Mouse (Mus musculus) brain, embryonic 14.5 days (tissue): ENCODE measurements around the gene Nol3. TPM values are rescaled to one million over a fixed set of nuclear protein-coding genes. Genes with fewer than 3 reads are reported as not detected.
"Not testable (repeated sequence)": the region's sequence is repeated elsewhere in the genome, so short reads cannot be mapped to it uniquely, and the experiment has no call there.

Source experiments
- DNase-seq: peaks from one replicate; pipeline ENCODE4 v3.0.0-alpha.2; 2011; ENCODE audit warnings: low read depth
- CTCF ChIP-seq: fragments of 200-500 bp; IDR thresholded peaks from 2 replicates; pipeline ENCODE4 v1.5.1; 2012; ENCODE audit warnings: inconsistent platforms, mild to moderate bottlenecking, moderate library complexity, borderline replicate concordance; ENCODE audit not compliant: insufficient read depth, insufficient read length; ENCODE audit errors: extremely low read depth
- POLR2A ChIP-seq: fragments of 200-500 bp; IDR thresholded peaks from 2 replicates; pipeline ENCODE4 v1.6.1; 2012; ENCODE audit warnings: mild to moderate bottlenecking, inconsistent platforms, borderline replicate concordance; ENCODE audit not compliant: poor library complexity, insufficient read depth, insufficient read length, severe bottlenecking; ENCODE audit errors: extremely low read depth
- polyA plus RNA-seq: library from polyadenylated mRNA; depleted of rRNA; stranded (reverse); fragments of >200 nt; gene quantifications from 2 replicates; pipeline ENCODE4 v1.2.3, GENCODE M21; 2012

Gene Nol3
- polyA plus RNA-seq, 1 experiment, result 1.8 TPM

- no peak for DNase-seq
- no peak for TF ChIP-seq POLR2A
- TF ChIP-seq CTCF, result peak; percentile 59
Measured at GRCm38 (mm10) chr8:105283074-105283473, 7.1 kb downstream of the Nol3 start.

- DNase-seq, result no peak
- TF ChIP-seq CTCF, result no peak
Measured at GRCm38 (mm10) chr8:105285514-105285913, 9.6 kb downstream of the Nol3 start.

- no peak for DNase-seq
- TF ChIP-seq POLR2A (no peak), CTCF (no peak)
Measured at GRCm38 (mm10) chr8:105286907-105287306, 11.0 kb downstream of the Nol3 start.

- no peak for DNase-seq
- no peak for TF ChIP-seq POLR2A
- TF ChIP-seq CTCF, result no peak
Measured at GRCm38 (mm10) chr8:105288231-105288630, 12.3 kb downstream of the Nol3 start.

- TF ChIP-seq CTCF (no peak), POLR2A (peak; percentile 88)
- DNase-seq, result peak; percentile 99
Measured at GRCm38 (mm10) chr8:105288958-105289732, 13.2 kb downstream of the Nol3 start.

GRCm38 (mm10) chr8:105289805-105290460 lies 14.0 kb downstream of the Nol3 start, which contains the start of gene 4931428F04Rik:
4931428F04Rik (minus strand) TSS chr8:105289864.
- TF ChIP-seq POLR2A (no peak), CTCF (peak; percentile 57; the same call in 1 of the 2 replicates)
- peak; percentile 78 for DNase-seq

GRCm38 (mm10) chr8:105290554-105291314 lies 14.8 kb downstream of the Nol3 start:
- peak; percentile 90 for TF ChIP-seq CTCF
- no peak for TF ChIP-seq POLR2A
- peak; percentile 82 for DNase-seq

GRCm38 (mm10) chr8:105291364-105291763 lies 15.4 kb downstream of the Nol3 start:
- DNase-seq, result not testable (repeated sequence)

GRCm38 (mm10) chr8:105291802-105292201 lies 15.9 kb downstream of the Nol3 start:
- DNase-seq, result not testable (repeated sequence)

- TF ChIP-seq CTCF (no peak), POLR2A (no peak)
- DNase-seq, result no peak
Measured at GRCm38 (mm10) chr8:105292471-105292870, 16.5 kb downstream of the Nol3 start.

GRCm38 (mm10) chr8:105293405-105293804 lies 17.5 kb downstream of the Nol3 start:
- DNase-seq, result no peak
- TF ChIP-seq POLR2A (no peak), CTCF (no peak)

GRCm38 (mm10) chr8:105294776-105295175 lies 18.8 kb downstream of the Nol3 start:
- TF ChIP-seq POLR2A, result no peak
- no peak for TF ChIP-seq CTCF
- DNase-seq, result no peak
